Mouse (Mus musculus): ENCODE measurements around the gene Pik3c2b. TPM values are rescaled to one million over a fixed set of nuclear protein-coding genes. Genes with fewer than 3 reads are reported as not detected.

Pik3c2b gene
- polyA plus RNA-seq, 1 experiment from 2014 or later: 6.3 TPM

- ATAC-seq (replicated peaks; ENCODE audit: low FRiP score): no peak
- Histone ChIP-seq H3K4me2 (no peak overlapping the region), H3K4me1 (peaks cover 22% of the 10 kb centered on the region), H3K27ac (peak overlapping the region; percentile 54; the same call in 1 of the 2 replicates), H3K9ac (no peak overlapping the region), H3K36me3 (peaks cover 11% of the 10 kb centered on the region; the same call in 1 of the 2 replicates), H3K4me3 (replicated peaks) (no peak overlapping the region), H3K27me3 (no peaks in the 10 kb centered on the region), H3K9me3 (replicated peaks) (peaks cover 3% of the 10 kb centered on the region; the same call in 1 of the 2 replicates)
- WGBS: 51% methylated on average over 4 of the region's 4 CpGs
These were observed 15.2 kb downstream of the Pik3c2b start for GRCm38 (mm10) chr1:133060681-133061080.

GRCm38 (mm10) chr1:133063164-133063563 lies 17.7 kb downstream of the Pik3c2b start:
- ATAC-seq (replicated peaks; ENCODE audit: low FRiP score): no peak
- Histone ChIP-seq H3K9me3 (replicated peaks) (peaks cover 3% of the 10 kb centered on the region; the same call in 1 of the 2 replicates), H3K4me1 (peaks cover 16% of the 10 kb centered on the region), H3K27ac (no peak overlapping the region), H3K4me2 (no peak overlapping the region), H3K4me3 (replicated peaks) (no peak overlapping the region), H3K27me3 (no peaks in the 10 kb centered on the region), H3K36me3 (peaks cover 24% of the 10 kb centered on the region; the same call in 1 of the 2 replicates), H3K9ac (no peak overlapping the region)
- 89% methylated on average over 6 of the region's 6 CpGs for WGBS

GRCm38 (mm10) chr1:133068268-133068667 lies 22.8 kb downstream of the Pik3c2b start:
- H3K4me2 ChIP-seq: no peak overlapping the region
- H3K36me3 ChIP-seq: peaks cover 19% of the 10 kb centered on the region; the same call in 1 of the 2 replicates
- no peaks in the 10 kb centered on the region for H3K27me3 ChIP-seq
- H3K4me1 ChIP-seq: peaks cover 35% of the 10 kb centered on the region
- no peak overlapping the region for H3K9ac ChIP-seq
- 48% methylated on average over 5 of the region's 5 CpGs for WGBS
- H3K27ac ChIP-seq: peak overlapping the region; percentile 70
- peaks cover 3% of the 10 kb centered on the region; the same call in 1 of the 2 replicates for H3K9me3 ChIP-seq (replicated peaks)
- no peak for ATAC-seq (replicated peaks; ENCODE audit: low FRiP score)
- no peak overlapping the region for H3K4me3 ChIP-seq (replicated peaks)

DNA sequence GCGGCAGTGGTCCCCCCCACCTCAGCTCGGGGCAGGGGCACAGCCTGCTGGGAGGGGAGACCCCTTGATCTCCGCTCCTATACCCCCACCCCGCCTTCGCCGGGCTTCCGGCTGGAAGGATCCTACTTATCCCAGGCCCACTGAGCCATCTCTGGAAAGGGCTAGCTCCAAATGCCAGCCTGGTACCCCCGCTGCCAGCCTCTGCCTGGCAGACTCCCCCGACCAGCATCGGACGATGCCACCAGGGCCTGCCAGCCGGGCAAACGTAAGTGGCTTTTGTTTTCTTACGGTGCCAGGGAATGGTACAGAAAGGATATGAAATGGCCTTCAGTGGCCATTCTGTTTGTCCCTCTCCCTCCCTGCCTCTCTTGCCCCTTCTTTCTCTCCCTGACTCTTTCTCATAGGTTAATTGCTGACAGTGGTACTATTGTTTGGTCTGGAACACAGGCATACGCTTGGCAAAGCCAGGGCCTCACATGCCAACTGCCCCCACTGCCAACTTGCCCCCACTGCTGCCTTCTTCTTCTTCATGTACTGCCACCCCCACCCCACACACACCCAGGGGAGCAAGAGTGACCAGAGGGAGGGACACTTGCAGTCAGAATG lies 23.3 kb downstream of the Pik3c2b start:
- no peak for ATAC-seq (replicated peaks; ENCODE audit: low FRiP score)
- Histone ChIP-seq H3K9ac (no peak overlapping the region), H3K4me1 (peaks cover 39% of the 10 kb centered on the region), H3K4me3 (replicated peaks) (no peak overlapping the region), H3K27me3 (no peaks in the 10 kb centered on the region), H3K36me3 (peaks cover 14% of the 10 kb centered on the region; the same call in 1 of the 2 replicates), H3K4me2 (no peak overlapping the region), H3K9me3 (replicated peaks) (peaks cover 1% of the 10 kb centered on the region; the same call in 1 of the 2 replicates), H3K27ac (peak overlapping the region; percentile 70)
- WGBS: 90% methylated on average over 15 of the region's 15 CpGs

DNA sequence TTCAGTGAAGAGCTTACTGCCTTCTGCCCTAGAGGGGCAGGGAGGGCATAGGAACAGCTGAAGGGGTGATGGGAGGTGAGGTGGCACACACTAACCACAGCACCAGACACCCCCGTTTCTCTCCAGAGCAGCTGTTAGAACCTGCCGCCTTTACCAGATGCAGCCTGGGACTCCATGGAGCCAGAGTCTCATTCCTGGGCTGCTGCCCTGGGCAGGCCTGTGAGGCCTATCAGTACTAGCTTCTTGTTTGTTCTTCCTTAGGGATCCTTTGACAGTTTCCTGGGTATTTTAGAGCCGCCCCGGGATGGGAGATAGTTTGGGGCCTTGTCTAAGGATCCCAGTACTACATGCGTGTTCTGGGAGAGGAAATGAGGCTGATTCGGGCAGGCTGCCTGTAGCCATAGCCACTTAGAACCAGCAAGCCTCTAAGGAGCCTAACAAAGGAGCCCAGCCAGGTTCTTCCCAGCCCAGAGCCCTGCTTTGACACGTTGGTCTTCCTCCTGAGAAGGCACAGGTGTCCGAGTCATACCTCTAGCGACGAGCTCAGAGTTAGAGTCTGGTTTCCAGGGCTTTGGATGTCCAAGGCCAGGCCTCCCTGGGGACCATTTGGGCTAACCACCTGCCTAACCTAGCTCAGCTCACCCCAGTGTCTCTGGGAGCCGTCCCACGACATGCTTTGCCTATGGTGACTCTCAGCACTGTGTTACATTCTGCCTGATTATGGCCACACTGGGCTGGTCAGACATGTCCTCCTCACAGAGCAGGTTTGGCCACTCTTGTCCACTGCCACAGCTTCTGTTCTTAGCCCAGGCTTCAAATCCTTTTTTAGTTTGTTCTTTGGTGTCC lies 24.0 kb downstream of the Pik3c2b start:
- H3K36me3 ChIP-seq: 0 out of 2 replicates have a peak, but pooled peaks cover 12% of the 10 kb centered on the region
- no peak overlapping the region for H3K4me2 ChIP-seq
- H3K4me1 ChIP-seq: peaks cover 43% of the 10 kb centered on the region
- no peaks in the 10 kb centered on the region for H3K27me3 ChIP-seq
- WGBS: 76% methylated on average over 12 of the region's 12 CpGs
- H3K4me3 ChIP-seq (replicated peaks): no peak overlapping the region
- peak overlapping the region; percentile 70 for H3K27ac ChIP-seq
- ATAC-seq (replicated peaks; ENCODE audit: low FRiP score): no peak
- H3K9ac ChIP-seq: no peak overlapping the region
- H3K9me3 ChIP-seq (replicated peaks): no peaks in the 10 kb centered on the region

DNA sequence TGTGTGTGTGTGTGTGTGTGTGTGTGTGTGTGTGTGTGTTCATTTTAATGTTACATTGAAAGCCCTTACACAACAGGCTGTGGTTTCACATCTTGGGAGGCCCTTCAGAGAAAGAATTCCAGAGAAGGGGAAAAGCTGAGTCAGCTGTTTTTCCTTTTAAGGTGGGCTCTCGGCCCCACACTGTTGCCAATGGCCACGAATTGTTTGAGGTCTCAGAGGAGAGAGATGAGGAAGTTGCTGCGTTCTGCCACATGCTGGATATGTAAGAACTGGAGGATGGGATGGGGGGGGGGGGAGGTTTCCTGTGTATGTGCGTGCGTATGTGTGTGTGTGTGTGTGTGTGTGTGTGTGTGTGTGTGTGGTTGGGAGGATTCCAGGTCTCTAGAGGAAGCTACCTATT lies 24.7 kb downstream of the Pik3c2b start:
- 59% methylated on average over 5 of the region's 5 CpGs for WGBS
- Histone ChIP-seq H3K36me3 (0 out of 2 replicates have a peak, but pooled peaks cover 12% of the 10 kb centered on the region), H3K4me2 (no peak overlapping the region), H3K9ac (no peak overlapping the region), H3K27ac (peak overlapping the region; percentile 70), H3K27me3 (no peaks in the 10 kb centered on the region), H3K4me1 (peaks cover 43% of the 10 kb centered on the region), H3K9me3 (replicated peaks) (no peaks in the 10 kb centered on the region), H3K4me3 (replicated peaks) (no peak overlapping the region)
- no peak for ATAC-seq (replicated peaks; ENCODE audit: low FRiP score)

GRCm38 (mm10) chr1:133071666-133072381 lies 26.4 kb downstream of the Pik3c2b start:
- WGBS: 74% methylated on average over 16 of the region's 16 CpGs
- H3K9ac ChIP-seq: no peak overlapping the region
- H3K4me1 ChIP-seq: peaks cover 53% of the 10 kb centered on the region
- H3K27me3 ChIP-seq: no peaks in the 10 kb centered on the region
- no peak for ATAC-seq (replicated peaks; ENCODE audit: low FRiP score)
- peak overlapping the region; percentile 82 for H3K27ac ChIP-seq
- no peak overlapping the region for H3K4me3 ChIP-seq (replicated peaks)
- no peak overlapping the region for H3K4me2 ChIP-seq
- no peaks in the 10 kb centered on the region for H3K9me3 ChIP-seq (replicated peaks)
- H3K36me3 ChIP-seq: 0 out of 2 replicates have a peak, but pooled peaks cover 4% of the 10 kb centered on the region

DNA sequence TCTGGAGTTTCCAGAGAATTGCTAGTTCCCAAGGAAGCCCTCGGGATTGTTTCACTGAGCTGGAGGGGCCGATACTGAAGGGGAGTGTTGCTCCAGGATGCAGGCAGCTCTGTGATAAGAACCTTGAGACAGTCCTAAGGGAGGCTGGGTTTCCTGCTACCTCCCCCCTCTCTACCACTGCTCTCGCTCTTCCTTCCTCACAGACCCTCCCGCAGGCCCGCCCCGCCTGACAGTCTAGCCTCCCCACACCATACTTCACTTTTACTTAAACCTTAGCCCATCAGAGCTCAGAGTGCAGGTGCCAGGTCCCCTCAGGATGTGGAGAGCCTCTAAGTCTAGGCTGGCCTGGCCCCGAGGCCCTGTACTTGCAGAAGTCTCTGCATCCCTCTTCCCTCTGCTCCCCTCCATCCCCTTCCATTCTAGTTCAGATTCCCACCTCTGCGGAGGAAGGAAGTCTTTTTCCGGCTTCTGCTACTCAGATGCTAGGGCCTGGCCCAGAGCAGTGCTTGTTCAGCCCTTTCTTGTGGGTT lies 27.9 kb downstream of the Pik3c2b start:
- Histone ChIP-seq H3K9ac (no peak overlapping the region), H3K4me3 (replicated peaks) (no peak overlapping the region), H3K9me3 (replicated peaks) (no peaks in the 10 kb centered on the region), H3K27ac (peak overlapping the region; percentile 82), H3K4me2 (no peak overlapping the region), H3K4me1 (peaks cover 62% of the 10 kb centered on the region), H3K36me3 (no peaks in the 10 kb centered on the region), H3K27me3 (no peaks in the 10 kb centered on the region)
- no peak; the same call in 1 of the 2 replicates for ATAC-seq (replicated peaks; ENCODE audit: low FRiP score)
- 52% methylated on average over 9 of the region's 9 CpGs for WGBS

- no peak overlapping the region for H3K4me3 ChIP-seq (replicated peaks)
- no peak overlapping the region for H3K4me2 ChIP-seq
- no peaks in the 10 kb centered on the region for H3K36me3 ChIP-seq
- no peak overlapping the region for H3K9ac ChIP-seq
- H3K27ac ChIP-seq: peak overlapping the region; percentile 79; the same call in 1 of the 2 replicates
- no peaks in the 10 kb centered on the region for H3K27me3 ChIP-seq
- no peaks in the 10 kb centered on the region for H3K9me3 ChIP-seq (replicated peaks)
- ATAC-seq (replicated peaks; ENCODE audit: low FRiP score): no peak
- H3K4me1 ChIP-seq: peaks cover 58% of the 10 kb centered on the region
- 89% methylated on average over 13 of the region's 13 CpGs for WGBS
These were observed 29.1 kb downstream of the Pik3c2b start for GRCm38 (mm10) chr1:133074541-133074940.

DNA sequence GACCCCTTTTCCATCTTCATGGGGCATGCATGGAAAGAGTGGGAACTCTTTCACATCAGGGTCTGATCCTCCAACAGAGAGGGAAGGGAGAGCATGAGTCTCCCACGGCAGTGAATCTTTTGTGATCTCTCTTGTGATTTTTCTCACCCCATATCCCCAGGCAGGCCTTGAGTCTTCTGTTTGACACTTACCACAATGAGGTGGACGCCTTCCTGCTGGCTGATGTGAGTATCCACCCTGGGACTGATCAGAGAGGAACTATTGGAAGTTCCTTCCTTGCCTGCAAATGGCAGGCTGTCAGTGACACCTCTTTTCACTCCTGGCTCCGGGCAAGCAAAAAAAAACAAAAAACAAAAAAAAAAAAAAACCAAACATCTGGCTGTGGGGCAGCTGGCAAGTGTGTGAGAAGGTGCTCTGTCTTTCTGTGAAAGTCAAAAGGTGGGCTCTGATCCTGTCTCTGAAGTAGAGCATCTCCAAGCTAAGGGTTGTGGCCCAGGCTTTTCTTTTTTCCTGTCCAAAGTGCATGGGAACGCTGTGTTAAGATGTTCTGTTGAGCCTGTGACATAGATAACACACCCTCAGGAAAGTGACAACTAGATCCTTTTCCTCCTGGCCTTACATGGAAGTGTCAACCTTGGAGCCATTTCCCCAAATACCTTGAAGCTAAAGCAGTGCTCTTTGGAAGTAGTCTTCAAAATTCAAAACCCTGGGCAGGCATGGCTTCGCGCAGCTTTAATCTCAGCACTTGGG lies 30.4 kb downstream of the Pik3c2b start:
- Histone ChIP-seq H3K9ac (no peak overlapping the region), H3K4me2 (no peak overlapping the region), H3K27ac (no peak overlapping the region), H3K4me1 (peaks cover 52% of the 10 kb centered on the region), H3K36me3 (peaks cover 2% of the 10 kb centered on the region; the same call in 1 of the 2 replicates), H3K4me3 (replicated peaks) (no peak overlapping the region), H3K9me3 (replicated peaks) (no peaks in the 10 kb centered on the region), H3K27me3 (no peaks in the 10 kb centered on the region)
- ATAC-seq (replicated peaks; ENCODE audit: low FRiP score): no peak
- WGBS: 67% methylated on average over 6 of the region's 6 CpGs
